Mouse (Mus musculus) hindbrain, embryonic 11.5 days (tissue): ENCODE measurements at regions not wholly inside any gene's neighbourhood (a gene's known extent, or its start where the extent isn't known, plus 50 kb on each side); places are given as distances from the start of the nearest gene placed in this dataset.

ENCODE experiments used
- ATAC-seq: fragments of 200-750 bp; cut with Nextera tagmentation; 2 replicates; pipeline ENCODE4 v1.8.0; 2017; ENCODE audit warnings: mild to moderate bottlenecking, moderate TSS enrichment, moderate library complexity; ENCODE audit not compliant: low FRiP score
- DNase-seq: peaks from one replicate; pipeline ENCODE4 v3.0.0-alpha.2; 2015; ENCODE audit warnings: low spot score
- H3K27ac ChIP-seq: fragments of 300-500 bp; sonication (generic); 2 replicates; pipeline ENCODE4 v1.5.1; 2014; ENCODE audit warnings: mild to moderate bottlenecking, low read depth, low read length
- H3K27me3 ChIP-seq: fragments of 300-500 bp; sonication (generic); 2 replicates; pipeline ENCODE4 v1.6.1; 2014; ENCODE audit warnings: mild to moderate bottlenecking, low read length, moderate library complexity, mixed read lengths; ENCODE audit not compliant: control insufficient read depth, insufficient read depth
- H3K36me3 ChIP-seq: fragments of 300-500 bp; sonication (generic); 2 replicates; pipeline ENCODE4 v1.6.1; 2014; ENCODE audit warnings: mild to moderate bottlenecking, low read length, moderate library complexity, mixed read lengths; ENCODE audit not compliant: control insufficient read depth, insufficient read depth
- H3K4me1 ChIP-seq: fragments of 300-500 bp; sonication (generic); replicated peaks from 2 replicates; pipeline ENCODE4 v1.6.1; 2014; ENCODE audit warnings: low read length, mixed read lengths; ENCODE audit not compliant: control insufficient read depth, insufficient read depth
- H3K4me2 ChIP-seq: fragments of 300-500 bp; sonication (generic); replicated peaks from 2 replicates; pipeline ENCODE4 v1.6.1; 2014; ENCODE audit warnings: mild to moderate bottlenecking, low read depth, low read length
- H3K4me3 ChIP-seq: fragments of 300-500 bp; sonication (generic); 2 replicates; pipeline ENCODE4 v1.5.1; 2014; ENCODE audit warnings: low read depth, low read length
- H3K9ac ChIP-seq: fragments of 300-500 bp; sonication (generic); 2 replicates; pipeline ENCODE4 v1.6.1; 2014; ENCODE audit warnings: low read depth, low read length
- H3K9me3 ChIP-seq: fragments of 300-500 bp; sonication (generic); 2 replicates; pipeline ENCODE4 v1.6.1; 2016; ENCODE audit warnings: low read length; ENCODE audit not compliant: control insufficient read depth
- WGBS: fragments of 180-500 bp; shearing (Covaris S2); extraction: QIAGEN DNeasy Blood & Tissue Kit; methylation state at CpG from one replicate; pipeline ENCODE4 v1.1.7; 2014; 5-methylcytosine and 5-hydroxymethylcytosine counted together

GRCm38 (mm10) chr13:44411781-44412496 is 317.3 kb upstream of the Jarid2 start:
- 93% methylated on average over 2 of the region's 2 CpGs for WGBS
- H3K36me3 ChIP-seq, result no peaks in the 10 kb centered on the region
- DNase-seq, result no peak
- H3K4me1 ChIP-seq, result no peaks in the 10 kb centered on the region
- ATAC-seq, result no peak
- H3K4me2 ChIP-seq, result no peak overlapping the region
- H3K9me3 ChIP-seq, result no peaks in the 10 kb centered on the region
- no peaks in the 10 kb centered on the region for H3K27me3 ChIP-seq
- no peak overlapping the region for H3K4me3 ChIP-seq
- no peak overlapping the region for H3K9ac ChIP-seq
- H3K27ac ChIP-seq, result no peak overlapping the region

- H3K36me3 ChIP-seq, result no peaks in the 10 kb centered on the region
- no peak overlapping the region for H3K4me3 ChIP-seq
- H3K4me2 ChIP-seq, result no peak overlapping the region
- H3K9me3 ChIP-seq, result no peaks in the 10 kb centered on the region
- H3K27ac ChIP-seq, result no peak overlapping the region
- ATAC-seq, result no peak
- 73% methylated on average over 9 of the region's 9 CpGs for WGBS
- H3K9ac ChIP-seq, result no peak overlapping the region
- no peaks in the 10 kb centered on the region for H3K4me1 ChIP-seq
- DNase-seq, result no peak
- H3K27me3 ChIP-seq, result no peaks in the 10 kb centered on the region
Observed at GRCm38 (mm10) chr13:44413305-44413704, 316.0 kb upstream of the Jarid2 start.

DNA sequence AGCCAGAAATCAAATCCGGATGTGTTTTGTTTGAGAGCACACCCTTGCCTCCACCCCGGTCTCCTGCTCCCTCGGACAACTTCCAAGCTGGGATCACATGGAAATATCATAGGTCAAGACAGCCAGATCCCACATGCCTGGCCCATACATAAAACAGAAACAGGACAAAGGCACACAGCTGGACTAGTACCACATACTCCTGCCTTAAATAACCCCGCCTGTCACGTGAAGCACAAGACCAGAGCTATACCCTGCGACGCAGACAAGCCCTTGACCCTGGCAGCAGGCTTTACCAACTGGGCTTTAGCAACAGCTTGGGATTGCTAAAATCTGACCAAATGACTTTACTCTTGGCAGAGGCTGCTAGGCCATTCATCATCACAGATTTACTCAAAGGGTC is 313.3 kb upstream of the Jarid2 start:
- Histone ChIP-seq H3K27ac (no peak overlapping the region), H3K4me3 (no peak overlapping the region), H3K4me2 (no peak overlapping the region), H3K4me1 (no peaks in the 10 kb centered on the region; the same call in 1 of the 2 replicates), H3K27me3 (no peaks in the 10 kb centered on the region), H3K9me3 (no peaks in the 10 kb centered on the region), H3K36me3 (no peaks in the 10 kb centered on the region), H3K9ac (no peak overlapping the region)
- no peak for DNase-seq
- 75% methylated on average over 7 of the region's 7 CpGs for WGBS
- ATAC-seq, result no peak

DNA sequence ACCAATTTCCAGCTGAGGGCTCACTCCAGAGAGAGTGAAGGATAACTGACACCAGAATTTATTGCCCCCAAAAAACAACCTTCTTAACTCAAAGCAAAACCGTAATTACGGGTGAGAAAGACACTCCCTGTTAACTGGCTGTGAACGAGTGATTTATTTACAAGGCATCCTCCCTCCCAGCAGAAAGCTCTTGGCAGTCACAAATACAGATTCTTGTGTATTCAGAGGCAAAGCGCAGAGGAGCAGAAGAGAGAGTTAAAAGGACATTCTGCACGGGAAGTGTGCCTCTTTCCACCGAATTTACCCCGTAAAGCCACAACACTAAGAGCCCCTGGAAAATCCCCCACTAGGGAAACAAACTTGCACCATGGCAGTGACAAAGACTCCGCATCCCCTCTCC is 312.3 kb upstream of the Jarid2 start:
- no peak overlapping the region for H3K27ac ChIP-seq
- H3K36me3 ChIP-seq, result no peaks in the 10 kb centered on the region
- WGBS, result 6% methylated on average over 8 of the region's 8 CpGs
- no peaks in the 10 kb centered on the region for H3K27me3 ChIP-seq
- no peak for DNase-seq
- ATAC-seq, result no peak
- no peaks in the 10 kb centered on the region; the same call in 1 of the 2 replicates for H3K4me1 ChIP-seq
- H3K4me3 ChIP-seq, result no peak overlapping the region
- H3K4me2 ChIP-seq, result no peak overlapping the region
- H3K9me3 ChIP-seq, result no peaks in the 10 kb centered on the region
- no peak overlapping the region for H3K9ac ChIP-seq

DNA sequence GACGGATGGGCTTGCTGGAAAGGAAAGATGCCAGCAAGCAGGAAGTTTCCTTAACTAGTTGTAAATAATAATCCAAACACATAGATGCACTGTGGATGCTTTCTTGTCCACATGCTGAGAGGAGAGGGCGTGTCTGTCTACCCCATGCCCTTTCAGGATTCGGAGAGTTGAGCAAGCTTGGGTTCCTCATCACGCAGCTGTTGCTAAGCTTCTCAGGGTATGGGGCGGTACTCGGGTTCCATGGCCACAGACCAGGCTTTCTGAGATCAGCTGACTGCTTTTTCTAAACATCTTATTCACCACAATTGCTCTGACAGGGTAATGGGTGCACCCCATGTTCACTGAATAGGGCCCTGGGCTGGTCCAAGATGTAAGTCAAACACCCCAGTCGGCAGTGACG is 310.2 kb upstream of the Jarid2 start:
- H3K9me3 ChIP-seq, result no peaks in the 10 kb centered on the region
- DNase-seq, result no peak
- no peak overlapping the region for H3K4me3 ChIP-seq
- no peak overlapping the region for H3K27ac ChIP-seq
- H3K9ac ChIP-seq, result no peak overlapping the region
- no peak overlapping the region for H3K4me2 ChIP-seq
- WGBS, result 74% methylated on average over 8 of the region's 8 CpGs
- no peaks in the 10 kb centered on the region; the same call in 1 of the 2 replicates for H3K4me1 ChIP-seq
- no peaks in the 10 kb centered on the region for H3K27me3 ChIP-seq
- H3K36me3 ChIP-seq, result no peaks in the 10 kb centered on the region
- no peak for ATAC-seq

GRCm38 (mm10) chr13:44419472-44420226 is 309.6 kb upstream of the Jarid2 start:
- no peak overlapping the region for H3K4me3 ChIP-seq
- WGBS, result 24% methylated on average over 13 of the region's 15 CpGs
- no peaks in the 10 kb centered on the region for H3K27me3 ChIP-seq
- no peak overlapping the region for H3K27ac ChIP-seq
- ATAC-seq, result no peak
- no peaks in the 10 kb centered on the region for H3K36me3 ChIP-seq
- no peak overlapping the region for H3K9ac ChIP-seq
- DNase-seq, result peak; percentile 44
- no peaks in the 10 kb centered on the region; the same call in 1 of the 2 replicates for H3K4me1 ChIP-seq
- H3K9me3 ChIP-seq, result no peaks in the 10 kb centered on the region
- H3K4me2 ChIP-seq, result no peak overlapping the region; the same call in 1 of the 2 replicates

DNA sequence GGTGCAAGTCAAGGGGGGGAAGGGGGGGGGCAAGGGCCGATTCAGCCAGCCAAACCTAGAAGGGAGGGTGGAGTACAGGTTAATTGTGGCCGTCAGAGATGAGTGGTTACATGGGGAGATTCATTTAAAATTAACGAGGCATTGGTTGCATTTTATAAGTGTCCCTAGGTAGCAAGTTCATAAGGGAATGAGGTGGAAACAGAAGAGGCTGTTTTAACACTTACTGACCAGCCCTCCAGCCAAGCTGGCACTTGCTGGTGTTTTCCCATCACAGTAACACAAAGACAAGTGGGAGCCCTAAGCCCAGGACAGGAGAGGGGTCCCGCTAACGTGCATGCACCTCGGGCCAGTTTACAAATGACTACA is 309.1 kb upstream of the Jarid2 start:
- DNase-seq, result no peak
- no peaks in the 10 kb centered on the region; the same call in 1 of the 2 replicates for H3K4me1 ChIP-seq
- H3K9ac ChIP-seq, result no peak overlapping the region
- no peak overlapping the region for H3K27ac ChIP-seq
- WGBS, result 36% methylated on average over 6 of the region's 6 CpGs
- no peaks in the 10 kb centered on the region for H3K9me3 ChIP-seq
- H3K4me2 ChIP-seq, result no peak overlapping the region; the same call in 1 of the 2 replicates
- no peaks in the 10 kb centered on the region for H3K36me3 ChIP-seq
- H3K4me3 ChIP-seq, result no peak overlapping the region
- no peaks in the 10 kb centered on the region for H3K27me3 ChIP-seq
- no peak for ATAC-seq

- WGBS, result 93% methylated on average over 8 of the region's 8 CpGs
- H3K4me3 ChIP-seq, result no peak overlapping the region
- no peaks in the 10 kb centered on the region for H3K27me3 ChIP-seq
- no peak overlapping the region for H3K9ac ChIP-seq
- H3K9me3 ChIP-seq, result no peaks in the 10 kb centered on the region
- no peak for ATAC-seq
- no peak for DNase-seq
- H3K4me1 ChIP-seq, result no peaks in the 10 kb centered on the region; the same call in 1 of the 2 replicates
- no peaks in the 10 kb centered on the region for H3K36me3 ChIP-seq
- no peak overlapping the region for H3K27ac ChIP-seq
- H3K4me2 ChIP-seq, result no peak overlapping the region
Observed at GRCm38 (mm10) chr13:44420941-44421340, 308.3 kb upstream of the Jarid2 start.

DNA sequence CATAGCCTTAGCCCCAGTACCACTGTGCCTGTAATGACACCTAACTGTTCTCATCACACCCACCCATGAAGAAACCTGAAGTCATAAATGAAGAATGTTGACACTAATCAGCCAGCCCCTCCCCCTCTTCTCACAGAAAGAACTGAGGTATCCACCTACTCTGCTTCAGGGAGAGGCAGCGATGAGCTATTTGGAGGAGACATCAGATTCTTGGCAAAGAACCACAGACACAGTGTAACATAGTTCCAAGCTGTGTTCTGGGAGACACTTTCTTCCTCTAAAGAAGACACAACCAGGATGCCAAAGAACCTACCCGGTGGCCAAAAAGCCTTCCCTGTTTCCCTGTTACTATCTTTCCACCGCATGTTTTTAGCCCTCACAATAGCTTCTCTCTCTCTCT is 307.8 kb upstream of the Jarid2 start:
- no peaks in the 10 kb centered on the region for H3K36me3 ChIP-seq
- DNase-seq, result no peak

More for the DNA sequence above, 307.8 kb upstream of the Jarid2 start:
- Histone ChIP-seq H3K4me3 (no peak overlapping the region), H3K4me1 (no peaks in the 10 kb centered on the region; the same call in 1 of the 2 replicates), H3K9ac (no peak overlapping the region), H3K9me3 (no peaks in the 10 kb centered on the region), H3K4me2 (no peak overlapping the region), H3K27ac (no peak overlapping the region), H3K27me3 (no peaks in the 10 kb centered on the region)
- 89% methylated on average over 3 of the region's 3 CpGs for WGBS
- ATAC-seq, result no peak
